Mouse (Mus musculus) heart, postnatal 14 days (tissue): ENCODE measurements around the gene Rpl27a. TPM values are rescaled to one million over a fixed set of nuclear protein-coding genes. Genes with fewer than 3 reads are reported as not detected.

Experiments
- DNase-seq, 2 experiments: peaks; one replicate each; pipeline ENCODE4 v3.0.0; 2021 to 2022
- intact Hi-C: fragments of 180-260 bp; cut with DNase I; formaldehyde crosslinking; loops from one replicate; pipeline ENCODE4 v1.15.1; 2025
- microRNA-seq, 2 experiments: library from miRNA; unstranded; fragments of <30 nt; microRNA quantifications; one replicate each; pipeline ENCODE4 v1.2.0; 2021 to 2022
- total RNA-seq, 2 experiments: library from RNA; stranded (reverse); gene quantifications; 2 replicates each; pipeline ENCODE4 v1.2.3; 2021

Gene Rpl27a
- total RNA-seq, 2 experiments from 2014 or later: 100 to 103 TPM

GRCm38 (mm10) chr7:109559536-109559935 lies 40.6 kb downstream of the Rpl27a start:
- intact Hi-C loops: no loop called here
- DNase-seq: peak; percentile 65 to 82

GRCm38 (mm10) chr7:109561466-109562153 lies 42.7 kb downstream of the Rpl27a start:
- no peak for DNase-seq
- intact Hi-C loops: loop anchor here (5.0 kb wide), 1 partner anchor 51 kb away; no protein-coding TSS in a partner anchor

DNA sequence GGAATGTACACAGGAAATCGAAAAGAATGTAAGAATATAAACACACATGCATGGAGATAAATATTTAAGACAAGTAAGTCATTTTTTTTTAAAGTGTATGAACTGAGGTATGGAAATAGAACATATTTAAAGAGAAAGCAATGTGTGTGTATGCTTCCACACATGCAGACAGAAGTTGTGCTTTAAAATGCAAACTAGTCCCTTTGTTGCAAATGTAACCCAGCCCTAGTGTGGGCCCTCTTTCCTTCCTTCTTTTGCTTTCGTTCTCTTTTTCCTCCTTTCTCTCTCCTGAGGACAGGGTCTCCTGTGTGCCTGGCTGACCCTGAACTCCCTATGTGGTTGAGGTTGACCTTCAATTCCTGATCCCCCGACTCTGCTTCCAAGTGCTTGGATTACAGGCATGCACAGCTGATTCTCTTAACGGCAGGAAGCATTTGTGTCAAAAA lies 43.2 kb downstream of the Rpl27a start:
- DNase-seq: no peak
- intact Hi-C loops: loop anchor here (5.0 kb wide), 1 partner anchor 50 kb away; no protein-coding TSS in a partner anchor

GRCm38 (mm10) chr7:109562676-109563075 lies 43.7 kb downstream of the Rpl27a start:
- intact Hi-C loops: loop anchor here (5.0 kb wide), 1 partner anchor 50 kb away; no protein-coding TSS in a partner anchor
- DNase-seq: no peak

GRCm38 (mm10) chr7:109563775-109564362 lies 44.9 kb downstream of the Rpl27a start:
- no peak for DNase-seq
- intact Hi-C loops: loop anchor here (5.0 kb wide), 1 partner anchor 48 kb away; no protein-coding TSS in a partner anchor

GRCm38 (mm10) chr7:109566327-109566726 lies 47.4 kb downstream of the Rpl27a start:
- no peak for DNase-seq
- intact Hi-C loops: no loop called here

- intact Hi-C loops: no loop called here
Measured at GRCm38 (mm10) chr7:109566841-109567768, 48.2 kb downstream of the Rpl27a start.

GRCm38 (mm10) chr7:109568391-109568892 lies 49.5 kb downstream of the Rpl27a start:
- intact Hi-C loops: no loop called here
- no peak for DNase-seq

More at GRCm38 (mm10) chr7:109566841-109567768, 48.2 kb downstream of the Rpl27a start:
- DNase-seq: no peak

Small RNA genes within 50 kb of the gene (microRNA-seq; reads per million reads assigned to microRNA genes)
- gene Gm47284: 0 reads per million in 2 experiments

Other genes with a start within 250 kb of the Rpl27a start
- under 1 TPM in 1 of 2 experiments, not detected in 1; 0.17 TPM for gene Stk33, start 80.1 kb upstream of the Rpl27a start, total RNA-seq
- gene Trim66, start 11.0 kb upstream of the Rpl27a start, total RNA-seq: under 1 TPM; 0.02 to 0.12 TPM
- gene St5, start 184.5 kb downstream of the Rpl27a start, total RNA-seq: 10 to 100 TPM; 33.5 to 35.2 TPM
- 10 to 100 TPM; 12.1 to 12.4 TPM for gene Akip1, start 184.5 kb downstream of the Rpl27a start, total RNA-seq
- under 1 TPM in 1 of 2 experiments, not detected in 1; 0.38 TPM for gene BC051019, start 204.7 kb downstream of the Rpl27a start, total RNA-seq
- not detected for gene Ascl3, start 212.6 kb downstream of the Rpl27a start, total RNA-seq
- gene Tmem9b, start 233.7 kb downstream of the Rpl27a start, total RNA-seq: 10 to 100 TPM; 32.3 to 33.7 TPM